Mouse (Mus musculus) heart, adult 18-20 months (tissue): ENCODE measurements around the gene Aif1. TPM values are rescaled to one million over a fixed set of nuclear protein-coding genes. Genes with fewer than 3 reads are reported as not detected.
"Not testable (repeated sequence)": the region's sequence is repeated elsewhere in the genome, so short reads cannot be mapped to it uniquely, and the experiment has no call there.

Source experiments
- DNase-seq, 2 experiments: peaks; one replicate each; pipeline ENCODE4 v3.0.0; 2021 to 2022; ENCODE audit warnings: mixed read lengths in 1 of 2
- total RNA-seq, 2 experiments: library from RNA; stranded (reverse); gene quantifications; 2 replicates each; pipeline ENCODE4 v1.2.3; 2021

Gene Aif1
- total RNA-seq, 2 experiments from 2014 or later = 3.7 to 4.8 TPM

DNA sequence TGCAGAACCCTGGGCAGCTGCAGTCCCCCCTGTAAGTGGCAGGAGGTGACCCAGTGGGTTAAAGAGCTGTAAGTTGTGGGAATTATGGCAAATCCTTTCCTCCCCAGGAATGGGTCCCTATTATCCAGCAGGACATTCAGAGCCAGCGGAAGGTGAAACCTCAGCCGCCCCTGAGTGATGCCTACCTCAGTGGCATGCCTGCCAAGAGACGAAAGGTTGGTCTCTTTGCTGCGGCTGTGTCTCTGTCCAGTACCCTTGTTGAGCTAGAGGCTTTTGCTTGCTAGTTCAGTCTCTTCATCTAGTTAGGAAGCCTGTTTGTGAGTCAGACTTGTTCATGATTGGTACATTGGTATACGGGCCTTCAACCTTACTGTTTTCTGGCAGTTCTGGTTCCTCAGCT, 29.7 kb downstream of the Aif1 start:
- no peak for DNase-seq

DNA sequence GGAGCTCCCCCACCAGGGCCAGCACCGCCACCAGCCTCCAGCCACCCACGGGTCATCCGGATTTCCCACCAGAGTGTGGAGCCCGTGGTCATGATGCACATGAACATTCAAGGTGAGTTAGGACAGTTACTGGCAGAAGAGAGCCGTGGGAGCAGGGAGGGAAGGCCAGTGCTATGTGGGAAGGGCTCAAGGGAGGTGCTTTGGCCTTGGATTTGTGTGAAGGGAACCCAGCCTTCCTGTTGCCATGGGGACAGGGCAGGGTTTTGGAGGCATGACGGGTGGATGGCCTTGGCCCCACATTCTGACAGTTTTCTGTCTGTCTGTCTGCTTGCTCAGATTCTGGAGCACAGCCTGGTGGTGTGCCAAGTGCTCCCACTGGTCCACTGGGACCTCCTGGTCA, 33.9 kb downstream of the Aif1 start:
- DNase-seq = no peak

DNA sequence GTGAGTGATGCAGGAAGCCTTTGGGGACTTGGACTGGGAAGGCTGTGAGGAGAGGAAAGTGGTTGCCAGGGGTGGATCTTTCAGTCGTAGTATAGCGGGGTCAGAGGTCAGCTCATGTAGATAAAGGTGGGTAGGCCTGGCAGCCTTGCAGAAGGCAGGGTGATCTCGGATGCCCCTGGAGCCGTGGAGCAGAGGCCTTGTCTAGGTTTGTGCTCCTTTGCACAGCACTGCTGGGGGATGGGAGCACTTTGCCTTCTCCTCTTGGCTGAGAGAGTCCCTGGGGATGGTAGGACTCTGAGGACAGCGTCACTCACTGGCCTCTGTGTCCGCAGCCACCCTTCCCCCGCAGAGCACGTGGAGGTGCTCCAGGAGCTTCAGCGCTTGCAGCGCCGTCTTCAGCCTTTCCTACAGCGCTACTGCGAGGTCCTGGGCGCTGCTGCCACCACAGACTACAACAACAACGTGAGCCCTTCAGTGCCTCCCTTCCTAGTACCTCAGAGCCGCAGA, 35.3 kb downstream of the Aif1 start:
- DNase-seq = no peak

DNA sequence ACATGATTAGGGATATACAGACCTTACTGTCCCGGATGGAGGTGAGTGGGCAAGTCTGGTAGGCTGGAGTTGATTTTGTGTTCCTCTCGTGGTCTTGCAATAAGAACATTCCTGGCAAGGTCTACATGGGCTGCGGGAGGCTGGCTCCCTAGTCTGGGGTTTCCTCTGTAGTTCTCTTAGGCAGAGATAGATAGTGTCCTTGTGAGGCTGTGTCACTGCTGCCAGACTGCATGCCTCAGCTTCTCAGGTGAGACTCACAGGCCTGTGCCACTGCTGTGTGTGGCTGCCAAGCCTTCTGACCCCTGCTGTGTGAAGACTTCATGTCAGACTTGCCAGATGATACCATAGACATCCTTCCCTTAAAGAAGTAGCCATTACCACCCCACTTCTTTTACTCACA, 36.6 kb downstream of the Aif1 start:
- DNase-seq = no peak

DNA sequence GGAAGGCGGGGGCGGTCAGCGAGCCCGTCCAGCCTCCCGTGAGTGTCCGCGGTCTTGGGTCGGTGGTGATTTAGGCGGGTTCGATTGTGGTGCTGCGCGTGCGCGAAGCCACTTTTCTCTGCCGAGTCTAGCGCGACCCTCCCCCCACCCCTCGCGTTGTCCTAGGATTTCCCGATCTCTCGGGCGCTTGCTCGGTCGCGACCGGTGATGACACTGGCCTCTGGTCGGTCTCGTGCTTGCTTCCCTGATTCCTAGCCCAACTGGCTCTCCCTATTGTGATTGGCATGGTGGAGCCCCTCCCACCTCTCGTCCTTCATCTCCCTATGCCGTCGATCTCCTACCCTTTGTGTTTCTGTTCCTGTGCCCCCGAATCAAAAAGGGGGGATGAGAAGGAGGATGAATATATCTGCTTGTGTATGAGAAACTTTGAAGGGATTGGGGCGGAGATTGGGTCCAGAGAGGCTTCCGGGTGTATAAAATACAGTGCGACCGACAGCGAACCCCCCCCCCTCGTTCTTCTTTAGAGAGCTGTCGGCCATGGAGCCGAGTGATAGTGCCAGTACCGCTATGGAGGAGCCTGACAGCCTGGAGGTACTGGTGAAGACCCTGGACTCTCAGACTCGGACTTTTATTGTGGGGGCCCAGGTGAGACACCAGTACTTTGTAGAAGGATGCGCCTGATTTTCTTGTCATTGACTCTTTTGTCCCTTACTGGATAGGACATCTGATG, 40.1 kb downstream of the Aif1 start:
- DNase-seq = no peak

DNA sequence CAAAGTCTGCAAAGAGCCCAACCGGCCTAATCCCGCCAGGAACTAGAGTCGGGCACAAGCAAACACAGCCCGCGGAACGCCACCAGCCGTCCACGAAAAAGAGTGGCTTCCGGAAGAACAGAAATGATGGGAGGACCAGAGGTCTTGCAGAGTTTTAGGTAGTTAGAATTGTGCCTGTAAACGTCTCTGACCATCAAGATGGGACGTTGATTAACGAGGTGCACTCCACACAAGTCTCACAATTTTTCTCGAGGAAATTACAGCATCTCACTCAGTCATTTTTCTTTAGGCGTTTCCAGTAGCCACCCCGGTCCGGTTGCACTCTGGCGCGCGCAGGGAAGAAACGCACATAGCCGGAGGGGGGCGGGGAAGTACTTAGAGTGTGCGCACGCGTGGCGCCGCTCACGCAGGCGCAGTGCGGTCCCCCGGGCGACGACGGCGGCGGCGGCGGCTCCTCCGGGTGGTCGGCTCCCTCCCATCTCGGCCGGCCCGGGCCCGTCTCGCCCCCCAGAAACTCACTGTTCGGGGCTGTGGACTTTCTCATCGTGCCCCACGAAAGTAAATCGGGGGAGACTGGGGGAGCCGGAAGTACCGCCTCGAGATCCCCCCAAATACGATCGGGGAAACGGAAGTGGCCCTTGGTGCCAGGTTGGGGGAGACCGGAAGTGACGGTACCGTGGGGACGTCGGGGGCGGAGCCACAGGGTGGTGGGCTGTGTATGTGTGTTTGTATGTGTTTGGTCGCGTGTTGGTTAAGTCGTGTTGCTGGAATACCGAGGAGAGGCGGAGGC, 40.9 kb downstream of the Aif1 start, which contains the start of gene Bag6:
TSS of gene Bag6 (plus strand) at position 378 of the 790 bp plus-strand sequence.
- peak; percentile 95 to 98 for DNase-seq

DNA sequence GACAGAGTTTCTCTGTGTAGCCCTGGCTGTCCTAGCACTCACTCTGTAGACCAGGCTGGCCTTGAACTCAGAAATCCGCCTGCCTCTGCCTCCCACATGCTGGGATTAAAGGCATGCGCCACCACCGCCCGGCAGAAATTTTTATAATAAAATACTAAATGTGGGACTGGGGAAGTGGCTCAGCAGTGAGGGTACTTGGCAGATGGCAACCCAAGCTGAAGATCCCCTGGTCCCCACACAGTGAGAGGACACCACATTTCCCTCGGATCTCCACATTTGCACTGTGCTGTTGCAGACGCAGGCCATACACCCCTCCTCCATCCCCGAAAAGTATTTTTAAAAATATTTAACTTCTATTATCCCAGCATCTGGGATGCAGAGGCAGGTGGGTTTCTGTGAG, 42.4 kb downstream of the Aif1 start:
- no peak for DNase-seq

DNA sequence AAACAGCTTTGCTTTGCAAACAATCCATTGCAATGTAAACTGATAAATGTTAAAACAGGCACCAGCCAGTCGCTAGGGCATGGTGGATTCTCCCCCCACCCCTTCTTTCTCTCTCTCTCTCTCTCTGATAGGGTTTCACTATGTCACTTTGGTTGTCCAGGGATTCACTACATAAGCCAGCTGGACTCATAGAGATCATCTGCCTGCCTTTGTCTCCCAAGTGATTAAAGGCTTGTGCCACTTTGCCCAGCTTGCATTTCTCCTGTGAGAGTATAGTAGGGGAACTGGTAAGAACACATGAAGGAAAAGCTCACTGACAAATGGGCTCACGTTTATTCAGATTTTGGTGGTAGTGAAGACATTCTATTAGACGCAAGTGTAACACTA, 43.7 kb downstream of the Aif1 start:
- DNase-seq = no peak

DNA sequence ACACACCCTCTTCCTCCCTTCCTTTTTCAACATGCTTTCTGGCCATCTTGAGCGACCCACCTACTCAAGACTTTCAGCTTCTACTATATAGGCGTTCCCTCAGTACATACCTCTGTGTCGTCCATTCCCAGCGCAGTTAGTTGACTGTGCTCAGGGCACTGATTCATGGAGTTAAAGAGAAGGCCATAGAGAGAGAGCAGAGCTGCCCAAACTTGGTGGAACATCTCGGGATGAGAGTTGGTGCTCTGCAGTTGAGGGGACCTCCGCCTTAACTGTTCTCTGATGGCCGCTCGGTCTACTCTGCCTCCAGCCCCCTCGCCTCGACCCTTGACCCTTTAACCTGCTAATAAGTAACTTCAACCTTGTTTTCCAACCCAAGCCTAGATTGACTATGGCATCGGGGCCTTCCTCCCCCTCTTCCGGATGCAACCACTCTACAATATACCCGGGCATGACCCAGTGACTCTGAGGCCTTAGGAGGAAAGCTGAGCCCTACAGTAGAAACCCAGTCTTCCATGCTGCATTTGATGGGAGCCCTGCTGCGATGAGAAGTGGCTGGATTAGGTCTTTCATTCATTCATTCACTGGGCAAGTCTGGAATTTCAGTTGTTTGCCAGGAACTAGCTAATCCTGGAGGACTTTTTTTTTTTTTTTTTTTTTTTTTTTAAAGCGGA, 44.2 kb downstream of the Aif1 start, which contains the start of gene Apom:
TSS of gene Apom (minus strand) at position 551 of the 674 bp plus-strand sequence.
- no peak for DNase-seq

DNA sequence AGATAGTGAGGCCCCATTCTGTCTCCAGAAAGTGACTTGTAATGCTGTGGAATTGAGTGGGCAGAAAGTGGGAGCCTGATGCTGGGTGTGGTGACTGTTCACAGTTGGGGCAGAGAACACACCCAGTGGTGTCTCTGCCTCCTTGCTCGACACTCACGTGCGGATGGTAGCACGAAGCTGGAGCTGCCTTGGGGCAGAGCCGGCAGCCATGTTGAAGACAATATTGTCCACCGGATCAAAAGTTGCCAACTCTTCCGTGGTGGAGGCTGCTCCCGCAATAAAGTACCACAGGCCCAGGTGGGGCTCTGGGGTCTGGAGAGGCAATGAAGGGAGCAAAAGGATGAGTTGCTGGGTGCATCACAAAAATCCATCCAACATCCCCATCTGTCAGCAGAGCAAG, 44.8 kb downstream of the Aif1 start:
- DNase-seq = no peak

DNA sequence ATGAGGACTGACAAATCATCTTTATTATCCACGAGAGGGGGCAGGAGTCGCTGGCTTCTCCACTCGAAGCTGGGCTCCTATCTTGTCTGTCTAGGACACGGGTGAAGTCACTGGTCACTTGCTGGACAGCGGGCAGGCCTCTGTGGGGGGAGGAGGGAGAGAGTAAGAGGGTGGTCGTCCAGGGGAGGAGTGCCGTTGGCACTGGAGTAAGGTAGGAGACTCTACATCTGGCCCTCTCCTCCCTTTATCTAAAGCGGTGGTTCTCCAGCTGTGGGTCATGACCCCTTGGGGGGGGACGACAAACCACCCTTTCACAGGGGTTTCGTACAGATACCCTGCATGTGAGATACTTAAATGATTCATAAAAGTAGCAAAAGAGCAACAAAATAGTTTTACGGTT, 46.9 kb downstream of the Aif1 start:
- DNase-seq = no peak

DNA sequence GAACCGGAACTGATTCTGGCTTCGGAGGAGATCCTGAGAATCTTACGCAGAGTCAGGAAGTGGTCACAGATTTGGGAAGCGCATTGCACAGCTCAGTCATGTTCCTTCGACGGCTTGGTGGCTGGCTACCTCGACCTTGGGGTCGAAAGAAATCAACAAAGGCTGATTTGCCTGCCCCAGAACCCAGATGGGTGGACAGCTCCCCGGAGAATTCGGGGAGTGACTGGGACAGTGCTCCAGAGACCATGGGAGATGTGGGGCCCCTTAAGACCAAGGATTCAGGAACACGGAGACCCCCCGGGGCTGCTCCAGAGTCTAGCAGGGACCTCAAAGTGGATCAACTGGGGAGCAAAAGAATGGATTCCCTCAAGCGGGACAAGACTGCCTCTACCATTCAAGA, 48.9 kb downstream of the Aif1 start:
- peak in 1 of 2 experiments; percentile 28 for DNase-seq

DNA sequence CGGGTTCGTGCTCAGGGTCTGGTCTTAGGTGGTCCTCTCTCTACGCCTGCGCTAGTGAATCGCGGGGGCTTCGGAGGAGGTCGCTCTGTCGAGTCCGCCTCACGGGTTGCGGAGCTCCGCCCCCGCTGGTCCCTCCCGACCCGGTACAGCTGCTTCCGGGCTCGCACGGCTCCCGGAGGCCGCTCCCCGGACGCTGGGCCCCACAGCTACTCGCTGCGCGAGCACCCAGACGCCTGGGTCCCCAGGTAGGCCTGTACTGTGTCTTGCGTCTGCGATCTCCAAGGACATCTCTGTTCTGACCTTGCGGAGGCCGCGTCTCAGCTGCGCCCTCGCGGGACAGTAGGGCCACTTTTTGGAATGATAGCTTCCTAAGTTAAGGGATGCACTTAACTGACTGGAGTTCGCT, 49.7 kb downstream of the Aif1 start, which contains the start of gene D17H6S53E:
TSS of gene D17H6S53E (plus strand) at position 168 of the 406 bp plus-strand sequence.
- peak; percentile 85 to 87 for DNase-seq

DNA sequence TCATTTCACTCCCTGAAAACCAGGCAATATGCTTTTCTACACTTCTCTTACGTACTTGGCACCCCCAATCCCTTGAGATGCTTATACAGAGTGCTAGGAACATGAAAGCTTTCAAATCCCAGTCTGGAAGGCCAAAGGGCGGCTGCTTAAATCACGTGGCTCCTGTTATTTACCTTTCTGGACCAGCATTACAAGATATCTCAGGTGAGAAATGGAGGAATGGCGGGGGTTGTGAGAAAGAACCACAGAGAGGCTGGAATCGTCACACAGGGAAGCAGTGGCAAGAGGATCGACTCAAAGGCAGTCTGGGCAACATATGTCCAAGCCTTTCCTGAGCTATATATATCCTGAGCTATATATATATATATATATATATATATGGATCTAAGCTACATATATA, 50.3 kb downstream of the Aif1 start:
- no peak for DNase-seq

DNA sequence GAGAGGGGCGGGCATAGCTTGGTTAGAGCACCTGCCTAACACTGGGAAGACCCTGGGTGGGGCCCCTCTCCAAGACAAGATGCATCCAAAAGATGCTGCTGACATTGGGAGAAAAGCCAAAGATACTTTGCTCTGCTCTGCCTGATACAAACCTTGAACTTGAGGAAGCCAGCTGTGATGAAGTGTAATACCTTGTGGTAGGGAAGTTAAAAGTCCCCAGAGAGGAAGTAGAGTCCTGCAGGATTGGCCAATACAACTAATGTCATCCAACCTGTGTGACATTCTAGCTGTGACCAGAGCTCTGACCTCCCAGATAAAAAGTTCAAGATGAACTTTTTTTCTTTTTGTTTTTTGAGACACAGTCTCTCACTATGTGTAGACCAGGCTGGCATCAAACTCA, 50.8 kb downstream of the Aif1 start:
- DNase-seq = no peak

DNA sequence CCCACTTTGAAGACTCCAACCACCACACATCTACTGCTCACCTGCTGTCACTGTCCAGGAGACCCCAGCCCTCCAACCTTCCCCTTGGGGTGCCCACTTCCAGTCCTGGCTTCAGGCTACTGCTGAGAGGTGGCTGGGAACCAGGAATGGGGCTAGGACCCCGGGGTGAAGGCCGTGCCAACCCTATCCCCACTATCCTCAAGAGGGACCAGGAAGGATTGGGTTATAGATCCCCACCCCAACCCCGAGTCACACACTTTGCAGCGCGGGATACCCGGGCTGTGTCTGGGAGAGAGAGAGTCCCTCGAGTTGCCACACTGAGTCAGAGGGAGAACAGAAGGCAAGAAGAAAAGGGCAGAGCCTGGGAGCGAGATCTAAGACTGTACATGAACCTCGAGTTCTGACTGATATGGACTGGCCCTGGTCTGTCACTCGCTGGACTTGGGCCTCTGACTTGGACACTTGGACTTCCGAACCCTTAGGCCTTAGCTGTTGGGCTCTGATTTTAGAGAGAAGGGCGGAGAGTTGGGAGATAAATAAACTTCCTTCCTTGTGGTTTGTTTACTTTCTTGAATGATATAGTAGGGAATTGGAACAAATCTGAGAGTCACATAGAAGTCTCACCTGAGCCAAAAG, 51.5 kb downstream of the Aif1 start:
- DNase-seq = not testable (repeated sequence)

DNA sequence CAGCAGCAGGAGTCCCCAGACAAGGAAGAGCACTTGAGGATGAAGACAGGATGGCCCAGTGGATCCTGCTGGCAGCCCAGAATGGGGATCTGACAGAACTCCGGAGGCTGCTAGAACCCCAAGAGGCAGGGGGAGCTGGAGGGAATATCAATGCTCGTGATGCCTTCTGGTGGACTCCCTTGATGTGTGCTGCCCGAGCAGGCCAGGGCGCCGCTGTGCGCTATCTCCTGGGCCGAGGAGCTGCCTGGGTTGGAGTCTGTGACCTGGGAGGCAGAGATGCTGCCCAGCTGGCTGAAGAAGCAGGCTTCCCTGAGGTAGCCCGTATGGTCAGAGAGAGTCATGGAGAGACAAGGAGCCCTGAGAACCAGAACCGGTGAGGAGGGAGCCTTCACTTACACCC, 52.6 kb downstream of the Aif1 start:
- not testable (repeated sequence) for DNase-seq

DNA sequence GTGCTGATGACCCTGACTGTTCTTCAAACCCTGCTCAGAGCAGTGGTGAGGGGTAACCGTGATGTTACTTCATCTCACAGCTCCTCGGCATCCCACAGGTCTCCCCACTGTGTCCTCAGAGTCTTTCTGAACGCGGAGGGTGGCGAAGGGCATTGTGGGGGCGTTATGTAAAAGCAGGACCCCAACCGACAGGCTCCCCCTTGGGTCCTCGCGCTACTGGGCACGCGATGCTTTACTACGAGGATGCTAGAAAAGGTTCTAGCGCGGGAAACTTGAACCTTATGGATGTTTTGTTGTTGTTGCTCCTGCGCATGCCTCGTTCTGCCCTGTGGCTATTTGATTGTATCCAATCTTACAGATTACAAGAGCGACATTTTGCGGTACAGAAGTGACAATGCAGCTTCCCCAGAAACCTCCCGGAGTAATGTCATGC, 54.0 kb downstream of the Aif1 start, which contains the start of gene Csnk2b:
TSS of gene Csnk2b (minus strand) at position 183 of the 433 bp plus-strand sequence.
- DNase-seq = peak; percentile 39 to 53

DNA sequence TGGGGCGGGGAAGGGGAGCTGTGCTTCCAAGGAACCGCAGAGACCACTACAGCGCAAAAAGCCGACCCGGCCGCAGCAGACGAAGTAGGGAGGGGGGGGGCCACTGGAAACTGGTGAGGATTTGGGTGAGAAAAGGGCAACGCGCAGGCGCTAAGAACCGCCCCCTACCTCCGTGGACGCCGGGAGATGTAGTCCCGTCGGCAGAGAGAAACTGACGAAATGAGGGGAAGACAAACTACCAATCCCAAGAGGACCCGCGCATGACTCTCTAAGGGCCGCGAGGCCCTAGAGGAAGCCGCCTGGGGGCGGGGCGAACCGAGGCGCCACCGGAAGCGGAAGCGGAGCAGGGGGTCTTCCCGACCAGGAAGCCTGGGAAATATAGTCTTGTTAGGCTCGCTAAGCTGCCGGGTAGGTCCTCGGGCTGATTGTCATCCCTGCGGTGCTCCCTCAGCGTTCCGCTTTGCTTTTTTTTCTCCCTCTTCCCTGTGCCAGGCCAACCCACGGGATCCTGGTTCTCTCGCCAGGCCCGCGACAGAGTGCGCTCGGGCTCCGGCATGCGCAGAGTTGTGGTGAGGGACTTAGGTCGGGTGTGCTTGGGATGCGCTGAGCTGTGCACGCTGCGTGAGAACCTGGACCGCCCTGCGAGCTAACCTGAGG, 54.6 kb downstream of the Aif1 start, which contains the start of gene Gpank1:
TSS of gene Gpank1 (plus strand) at position 313 of the 657 bp plus-strand sequence.
- peak; percentile 98 to 99 for DNase-seq
